Mouse (Mus musculus) layer of hippocampus, adult 11-12 months (tissue): ENCODE results near the gene Stat5b.

Source experiments
- DNase-seq: peaks from one replicate; pipeline ENCODE4 v3.0.0; 2022; ENCODE audit warnings: low spot score

The Stat5b gene

GRCm38 (mm10) chr11:100840866-100841265, 9.7 kb downstream of the Stat5b start:
- DNase-seq, result no peak

- DNase-seq, result no peak
Measured at GRCm38 (mm10) chr11:100839523-100839922, 11.0 kb downstream of the Stat5b start.

GRCm38 (mm10) chr11:100838894-100839293, 11.6 kb downstream of the Stat5b start:
- no peak for DNase-seq

- no peak for DNase-seq
Measured at GRCm38 (mm10) chr11:100836923-100837702, 13.4 kb downstream of the Stat5b start.

GRCm38 (mm10) chr11:100833466-100833865, 17.1 kb downstream of the Stat5b start:
- no peak for DNase-seq

GRCm38 (mm10) chr11:100831396-100831795, 19.1 kb downstream of the Stat5b start:
- no peak for DNase-seq

- no peak for DNase-seq
Measured at GRCm38 (mm10) chr11:100829691-100830090, 20.8 kb downstream of the Stat5b start.

GRCm38 (mm10) chr11:100828676-100829151, 21.8 kb downstream of the Stat5b start:
- DNase-seq, result no peak

- DNase-seq, result peak; percentile 70
Measured at GRCm38 (mm10) chr11:100826161-100826866, 24.2 kb downstream of the Stat5b start.

GRCm38 (mm10) chr11:100825451-100825850, 25.1 kb downstream of the Stat5b start:
- DNase-seq, result no peak

GRCm38 (mm10) chr11:100824496-100824895, 26.0 kb downstream of the Stat5b start:
- no peak for DNase-seq

- no peak for DNase-seq
Measured at GRCm38 (mm10) chr11:100823543-100824313, 26.8 kb downstream of the Stat5b start.

GRCm38 (mm10) chr11:100822365-100822764, 28.2 kb downstream of the Stat5b start:
- DNase-seq, result no peak

GRCm38 (mm10) chr11:100821605-100822220, 28.8 kb downstream of the Stat5b start:
- no peak for DNase-seq

- no peak for DNase-seq
Measured at GRCm38 (mm10) chr11:100820047-100820446, 30.5 kb downstream of the Stat5b start.

- no peak for DNase-seq
Measured at GRCm38 (mm10) chr11:100819626-100820025, 30.9 kb downstream of the Stat5b start.

- DNase-seq, result no peak
Measured at GRCm38 (mm10) chr11:100819048-100819447, 31.5 kb downstream of the Stat5b start.

GRCm38 (mm10) chr11:100818359-100819012, 32.0 kb downstream of the Stat5b start:
- DNase-seq, result no peak

GRCm38 (mm10) chr11:100817311-100817710, 33.2 kb downstream of the Stat5b start:
- DNase-seq, result no peak

GRCm38 (mm10) chr11:100816801-100817200, 33.7 kb downstream of the Stat5b start:
- no peak for DNase-seq

GRCm38 (mm10) chr11:100816342-100816741, 34.2 kb downstream of the Stat5b start:
- DNase-seq, result no peak
